Mouse (Mus musculus) layer of hippocampus, adult 9-11 months (tissue): ENCODE data around the gene Nes.

Experiments used
- DNase-seq: peaks from one replicate; pipeline ENCODE4 v3.0.0; 2022

Gene Nes

GRCm38 (mm10) chr3:87951946-87952345 lies 18.9 kb upstream of the Nes start:
- no peak for DNase-seq

GRCm38 (mm10) chr3:87952440-87952839 lies 18.4 kb upstream of the Nes start:
- DNase-seq: no peak

- no peak for DNase-seq
Observed at GRCm38 (mm10) chr3:87958056-87958455, 12.8 kb upstream of the Nes start.

- DNase-seq: no peak
Observed at GRCm38 (mm10) chr3:87958476-87958875, 12.4 kb upstream of the Nes start.

- DNase-seq: no peak
Observed at GRCm38 (mm10) chr3:87958967-87959366, 11.9 kb upstream of the Nes start.

- no peak for DNase-seq
Observed at GRCm38 (mm10) chr3:87959371-87959770, 11.5 kb upstream of the Nes start.

GRCm38 (mm10) chr3:87960191-87960585 lies 10.7 kb upstream of the Nes start:
- no peak for DNase-seq

GRCm38 (mm10) chr3:87960586-87961191 lies 10.2 kb upstream of the Nes start:
- peak; percentile 85 for DNase-seq

- DNase-seq: no peak
Observed at GRCm38 (mm10) chr3:87970184-87970938, 517 bp upstream of the Nes start.

GRCm38 (mm10) chr3:87971489-87972202 lies 768 bp downstream of the Nes start:
- no peak for DNase-seq

GRCm38 (mm10) chr3:87972203-87972664 lies 1.4 kb downstream of the Nes start:
- no peak for DNase-seq

GRCm38 (mm10) chr3:87972776-87973175 lies 1.9 kb downstream of the Nes start:
- DNase-seq: no peak

GRCm38 (mm10) chr3:87973593-87974380 lies 2.9 kb downstream of the Nes start:
- no peak for DNase-seq

GRCm38 (mm10) chr3:87974381-87974987 lies 3.6 kb downstream of the Nes start:
- DNase-seq: no peak

GRCm38 (mm10) chr3:87979493-87979892 lies 8.6 kb downstream of the Nes start:
- no peak for DNase-seq

- DNase-seq: no peak
Observed at GRCm38 (mm10) chr3:87980085-87980484, 9.2 kb downstream of the Nes start.

- no peak for DNase-seq
Observed at GRCm38 (mm10) chr3:87980728-87981127, 9.8 kb downstream of the Nes start.

GRCm38 (mm10) chr3:87981214-87981760 lies 10.4 kb downstream of the Nes start:
- no peak for DNase-seq

- DNase-seq: no peak
Observed at GRCm38 (mm10) chr3:87981894-87982835, 11.3 kb downstream of the Nes start.

- no peak for DNase-seq
Observed at GRCm38 (mm10) chr3:87982836-87983601, 12.1 kb downstream of the Nes start.
